Mouse (Mus musculus) liver, embryonic 12.5 days (tissue): ENCODE results near the gene Olfr1140. TPM values are rescaled to one million over a fixed set of nuclear protein-coding genes. Genes with fewer than 3 reads are reported as not detected.

Source experiments
- ATAC-seq: fragments of 200-750 bp; cut with Nextera tagmentation; 2 replicates; pipeline ENCODE4 v1.8.0; 2017; ENCODE audit warnings: moderate number of reproducible peaks, mild to moderate bottlenecking, moderate library complexity
- H3K27ac ChIP-seq: fragments of 300-500 bp; sonication (generic); 2 replicates; pipeline ENCODE4 v1.5.1; 2016; ENCODE audit warnings: mild to moderate bottlenecking
- H3K27me3 ChIP-seq: fragments of 300-500 bp; sonication (generic); replicated peaks from 2 replicates; pipeline ENCODE4 v1.6.1; 2016; ENCODE audit warnings: mild to moderate bottlenecking, moderate library complexity
- H3K36me3 ChIP-seq: fragments of 300-500 bp; sonication (generic); 2 replicates; pipeline ENCODE4 v1.6.1; 2016; ENCODE audit warnings: mild to moderate bottlenecking, moderate library complexity
- H3K4me1 ChIP-seq: fragments of 300-500 bp; sonication (generic); 2 replicates; pipeline ENCODE4 v1.6.1; 2016
- H3K4me2 ChIP-seq: fragments of 300-500 bp; sonication (generic); 2 replicates; pipeline ENCODE4 v1.6.1; 2016; ENCODE audit warnings: mild to moderate bottlenecking, moderate library complexity
- H3K4me3 ChIP-seq: fragments of 300-500 bp; sonication (generic); 2 replicates; pipeline ENCODE4 v1.5.1; 2016; ENCODE audit warnings: mild to moderate bottlenecking, moderate library complexity
- H3K9ac ChIP-seq: fragments of 300-500 bp; sonication (generic); 2 replicates; pipeline ENCODE4 v1.6.1; 2016; ENCODE audit warnings: mild to moderate bottlenecking, moderate library complexity
- H3K9me3 ChIP-seq: fragments of 300-500 bp; sonication (generic); replicated peaks from 2 replicates; pipeline ENCODE4 v1.6.1; 2016; ENCODE audit warnings: mild to moderate bottlenecking, moderate library complexity
- WGBS: fragments of 180-500 bp; shearing (Covaris S2); methylation state at CpG from one replicate; pipeline ENCODE4 v1.1.7; 2016; ENCODE audit not compliant: insufficient replicate concordance; 5-methylcytosine and 5-hydroxymethylcytosine counted together
- polyA plus RNA-seq: library from polyadenylated mRNA; unstranded; fragments of >200 nt; fragmentation: Nextera tagmentation; extraction: Ambion mirVana; gene quantifications from 2 replicates; pipeline ENCODE4 v1.2.1, GENCODE M21; 2016

Gene Olfr1140
- polyA plus RNA-seq: not detected in 2 replicates

DNA sequence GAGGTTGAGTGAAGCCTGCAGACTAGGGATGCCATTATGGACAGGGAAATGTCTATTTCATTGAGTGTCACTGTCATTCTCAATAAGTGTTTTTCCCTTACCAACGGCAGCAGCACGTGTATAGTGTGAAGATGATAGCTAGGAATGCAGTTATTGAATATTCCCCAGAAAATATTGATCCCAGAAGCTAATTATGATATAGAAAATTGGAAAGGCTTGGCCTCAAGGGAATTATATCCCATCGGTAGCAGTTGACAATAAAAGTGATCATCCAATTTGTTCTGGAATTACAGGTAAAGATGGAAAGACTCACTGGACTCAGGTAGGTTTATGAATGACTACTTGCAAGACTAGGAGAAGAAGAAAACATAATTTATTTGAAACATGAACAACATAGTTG lies at the start of gene Olfr1140:
Olfr1140 (plus strand) TSS at position 301 of the 400 bp plus-strand sequence.
- H3K9ac ChIP-seq: no peak within 1 kb of the TSS
- no peak within 1 kb of the TSS for H3K27ac ChIP-seq
- no peak for ATAC-seq
- H3K4me3 ChIP-seq: no peak within 1 kb of the TSS
- no peaks in the 10 kb centered on the region for H3K36me3 ChIP-seq
- H3K4me2 ChIP-seq: no peak within 1 kb of the TSS
- WGBS: 71% methylated on average over 3 of the region's 3 CpGs
- H3K9me3 ChIP-seq: no peaks in the 10 kb centered on the region
- no peaks in the 10 kb centered on the region for H3K27me3 ChIP-seq
- no peaks in the 10 kb centered on the region for H3K4me1 ChIP-seq

DNA sequence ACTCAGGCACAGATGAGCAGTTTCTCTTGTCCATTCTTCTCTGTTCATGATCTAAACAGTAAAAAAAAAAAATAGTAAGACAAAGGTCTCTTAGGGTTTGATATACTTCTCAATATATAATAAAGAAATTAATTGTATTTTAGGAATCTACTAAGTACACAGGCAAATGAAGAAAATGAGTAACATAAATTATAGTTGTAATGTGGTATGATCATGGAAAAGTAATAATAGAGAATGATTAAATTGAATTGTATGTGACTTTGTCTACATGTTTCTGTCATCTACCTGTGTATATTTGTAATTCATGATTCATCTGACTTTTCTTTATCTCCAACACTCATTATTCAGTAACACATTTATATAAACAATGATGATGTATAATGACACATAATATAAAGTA lies 49.7 kb upstream of the Olfr1140 start, which contains the start of gene Olfr1136:
Olfr1136 (minus strand) TSS at position 101 of the 400 bp plus-strand sequence.
- H3K4me1 ChIP-seq: no peaks in the 10 kb centered on the region
- ATAC-seq: no peak
- H3K27ac ChIP-seq: no peak within 1 kb of the TSS

DNA sequence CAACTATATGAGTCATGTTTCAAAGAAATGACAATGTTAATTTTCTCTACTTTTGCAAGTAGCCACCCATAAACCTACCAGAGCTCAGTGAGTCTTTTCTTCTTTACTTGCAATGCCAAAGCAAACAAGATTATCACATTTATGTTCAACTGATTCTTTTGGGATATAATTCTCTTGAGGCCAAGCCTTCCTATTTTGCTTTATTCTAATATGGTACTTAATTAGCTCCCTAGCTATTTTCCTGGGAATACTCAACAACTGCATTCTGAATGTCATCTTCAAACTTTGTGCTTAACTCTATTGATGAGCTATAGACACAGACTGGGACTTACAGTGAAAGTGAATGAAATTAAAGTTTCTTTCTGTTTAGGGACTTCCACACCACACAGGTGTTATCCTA lies 30.5 kb upstream of the Olfr1140 start, which contains the start of gene Olfr1137:
Olfr1137 (minus strand) TSS at position 101 of the 400 bp plus-strand sequence.
- no peak within 1 kb of the TSS for H3K4me3 ChIP-seq
- no peak within 1 kb of the TSS for H3K9ac ChIP-seq
- H3K27ac ChIP-seq: no peak within 1 kb of the TSS
- H3K4me1 ChIP-seq: no peaks in the 10 kb centered on the region
- no peak within 1 kb of the TSS for H3K4me2 ChIP-seq
- 0 out of 2 replicates have a peak, but pooled peaks cover 2% of the 10 kb centered on the region for H3K9me3 ChIP-seq
- no peak for ATAC-seq
- H3K27me3 ChIP-seq: no peaks in the 10 kb centered on the region
- no peaks in the 10 kb centered on the region for H3K36me3 ChIP-seq

More for the DNA sequence above, 49.7 kb upstream of the Olfr1140 start, which contains the start of gene Olfr1136:
- Histone ChIP-seq H3K9me3 (no peaks in the 10 kb centered on the region), H3K4me2 (no peak within 1 kb of the TSS), H3K9ac (no peak within 1 kb of the TSS), H3K36me3 (no peaks in the 10 kb centered on the region), H3K27me3 (no peaks in the 10 kb centered on the region), H3K4me3 (no peak within 1 kb of the TSS)

DNA sequence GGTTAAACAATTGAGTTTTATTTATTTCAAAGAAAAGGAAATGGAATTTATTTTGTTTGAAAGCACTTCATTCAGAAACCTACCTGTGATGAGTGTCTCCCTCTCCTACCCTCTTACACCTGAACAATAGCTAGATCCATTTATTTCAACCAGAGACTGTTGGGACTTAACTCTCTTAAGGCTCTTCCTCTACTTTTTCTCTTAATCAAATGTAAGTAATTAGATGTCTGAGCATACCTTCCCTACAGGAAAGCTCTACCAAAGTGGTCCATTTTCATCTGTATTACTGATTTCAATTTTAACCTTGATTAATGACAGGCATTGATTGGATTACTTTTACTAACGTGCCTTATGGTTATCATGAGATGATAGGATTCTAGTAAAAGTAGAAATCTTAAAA lies 3.7 kb upstream of the Olfr1140 start, which contains the start of gene Olfr1138:
Olfr1138 (minus strand) TSS at position 101 of the 400 bp plus-strand sequence.
- no peak within 1 kb of the TSS for H3K27ac ChIP-seq
- no peak for ATAC-seq
- no peaks in the 10 kb centered on the region for H3K4me1 ChIP-seq
- WGBS: 47% methylated on average over 1 of the region's 1 CpGs
- no peaks in the 10 kb centered on the region for H3K36me3 ChIP-seq
- no peaks in the 10 kb centered on the region for H3K27me3 ChIP-seq
- H3K4me3 ChIP-seq: no peak within 1 kb of the TSS
- no peaks in the 10 kb centered on the region for H3K9me3 ChIP-seq
- H3K9ac ChIP-seq: no peak within 1 kb of the TSS
- no peak within 1 kb of the TSS for H3K4me2 ChIP-seq

DNA sequence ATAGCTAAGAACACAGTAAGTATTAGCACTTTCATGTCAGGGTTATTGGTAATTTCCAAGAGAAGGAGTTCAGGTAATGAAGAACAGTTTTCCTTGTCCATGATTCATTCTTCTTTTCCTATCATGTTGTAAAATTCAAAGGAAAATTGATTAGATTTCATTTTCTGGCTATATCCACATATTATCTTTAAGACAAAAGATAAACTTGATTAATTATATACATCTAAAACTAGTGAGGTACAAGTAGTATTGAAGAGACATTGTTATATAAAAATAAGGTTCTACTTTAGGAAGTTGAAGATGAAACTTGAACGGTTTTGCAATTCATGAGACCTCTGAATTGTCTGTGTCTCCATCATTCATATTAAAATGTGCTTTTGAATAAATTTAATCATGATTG lies 10.3 kb downstream of the Olfr1140 start, which contains the start of gene Olfr1141:
Olfr1141 (minus strand) TSS at position 101 of the 400 bp plus-strand sequence.
- Histone ChIP-seq H3K4me3 (no peak within 1 kb of the TSS), H3K27me3 (no peaks in the 10 kb centered on the region), H3K9ac (no peak within 1 kb of the TSS), H3K36me3 (no peaks in the 10 kb centered on the region), H3K4me2 (no peak within 1 kb of the TSS), H3K27ac (no peak within 1 kb of the TSS), H3K4me1 (no peaks in the 10 kb centered on the region), H3K9me3 (no peaks in the 10 kb centered on the region)
- ATAC-seq: no peak
- 51% methylated on average over 1 of the region's 1 CpGs for WGBS

DNA sequence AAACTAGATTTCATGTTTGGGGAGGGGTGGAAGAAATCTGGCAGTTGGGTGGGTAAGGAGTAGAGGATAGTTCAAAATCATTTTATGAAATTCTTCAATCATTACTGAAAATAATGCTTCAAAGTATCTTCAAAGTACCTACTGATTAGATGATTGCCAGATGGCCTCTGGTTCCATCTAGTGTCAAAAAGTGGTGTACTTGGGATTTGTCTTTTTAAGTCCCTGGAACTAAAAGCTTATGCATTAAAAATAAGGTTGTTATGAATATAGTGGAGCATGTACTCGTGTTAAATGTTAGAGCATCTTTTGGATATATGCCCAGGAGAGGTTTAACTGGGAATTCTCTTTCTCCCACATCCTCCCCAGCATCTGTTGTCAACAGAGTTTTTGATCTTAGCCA lies 32.6 kb downstream of the Olfr1140 start:
- 25% methylated on average over 1 of the region's 1 CpGs for WGBS
- Histone ChIP-seq H3K27ac (no peak overlapping the region), H3K4me3 (no peak overlapping the region), H3K4me1 (no peaks in the 10 kb centered on the region), H3K9me3 (0 out of 2 replicates have a peak, but pooled peaks cover 5% of the 10 kb centered on the region), H3K36me3 (no peaks in the 10 kb centered on the region), H3K27me3 (no peaks in the 10 kb centered on the region), H3K4me2 (no peak overlapping the region), H3K9ac (no peak overlapping the region)
- ATAC-seq: no peak

DNA sequence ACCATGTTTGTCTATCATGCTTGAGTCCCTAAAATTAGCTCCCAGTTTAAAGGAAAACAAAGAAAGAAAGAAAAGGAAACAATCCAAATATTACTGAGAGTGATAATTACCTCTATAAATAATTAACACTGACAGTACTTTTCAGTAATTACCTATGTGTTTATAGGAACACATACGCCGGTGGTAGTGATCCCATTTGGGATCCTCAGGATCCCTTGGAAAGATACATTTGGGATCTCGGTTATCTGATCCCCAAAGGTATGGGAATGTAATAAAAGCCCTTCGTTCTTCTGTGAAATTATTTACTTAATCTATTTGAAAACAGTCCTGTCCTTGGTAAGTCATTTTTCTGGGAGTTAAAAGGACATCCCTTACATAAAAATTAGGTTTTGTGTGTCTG lies 35.6 kb downstream of the Olfr1140 start, which contains the start of gene Olfr152:
Olfr152 (plus strand) TSS at position 301 of the 400 bp plus-strand sequence.
- no peak for ATAC-seq
- no peak within 1 kb of the TSS for H3K27ac ChIP-seq
- H3K4me2 ChIP-seq: no peak within 1 kb of the TSS
- H3K4me1 ChIP-seq: no peaks in the 10 kb centered on the region
- no peaks in the 10 kb centered on the region for H3K27me3 ChIP-seq
- H3K4me3 ChIP-seq: no peak within 1 kb of the TSS
- 72% methylated on average over 4 of the region's 4 CpGs for WGBS
- no peaks in the 10 kb centered on the region for H3K36me3 ChIP-seq
- H3K9me3 ChIP-seq: 0 out of 2 replicates have a peak, but pooled peaks cover 5% of the 10 kb centered on the region
- no peak within 1 kb of the TSS for H3K9ac ChIP-seq

Other genes with a start within 250 kb of the Olfr1140 start
- gene Pramel7, start 246.7 kb upstream of the Olfr1140 start, polyA plus RNA-seq: not detected in 2 replicates
- not detected in 2 replicates for gene Pramel6, start 237.2 kb upstream of the Olfr1140 start, polyA plus RNA-seq
- gene Olfr153, start 212.0 kb upstream of the Olfr1140 start, polyA plus RNA-seq: not detected in 2 replicates
- gene Olfr1128, start 198.2 kb upstream of the Olfr1140 start, polyA plus RNA-seq: not detected in 2 replicates
- not detected in 2 replicates for gene Olfr1129, start 169.8 kb upstream of the Olfr1140 start, polyA plus RNA-seq
- not detected in 2 replicates for gene Olfr1130, start 137.5 kb upstream of the Olfr1140 start, polyA plus RNA-seq
- not detected in 2 replicates for gene Olfr1131, start 116.6 kb upstream of the Olfr1140 start, polyA plus RNA-seq
- not detected in 2 replicates for gene Olfr1132, start 106.2 kb upstream of the Olfr1140 start, polyA plus RNA-seq
- not detected in 2 replicates for gene Olfr1133, start 96.4 kb upstream of the Olfr1140 start, polyA plus RNA-seq
- not detected in 2 replicates for gene Olfr1134, start 85.3 kb upstream of the Olfr1140 start, polyA plus RNA-seq
- not detected in 2 replicates for gene Olfr1135, start 70.1 kb upstream of the Olfr1140 start, polyA plus RNA-seq
- not detected in 2 replicates for gene Olfr1136, start 49.8 kb upstream of the Olfr1140 start, polyA plus RNA-seq
- not detected in 2 replicates for gene Olfr1137, start 30.6 kb upstream of the Olfr1140 start, polyA plus RNA-seq
- gene Olfr1138, start 3.8 kb upstream of the Olfr1140 start, polyA plus RNA-seq: not detected in 2 replicates
- not detected in 2 replicates for gene Olfr1141, start 10.2 kb downstream of the Olfr1140 start, polyA plus RNA-seq
- gene Olfr152, start 35.7 kb downstream of the Olfr1140 start, polyA plus RNA-seq: not detected in 2 replicates
- gene Olfr1143, start 56.8 kb downstream of the Olfr1140 start, polyA plus RNA-seq: not detected in 2 replicates
- gene Olfr1145, start 66.1 kb downstream of the Olfr1140 start, polyA plus RNA-seq: not detected in 2 replicates
- gene Olfr1148, start 86.8 kb downstream of the Olfr1140 start, polyA plus RNA-seq: not detected in 2 replicates
- gene Olfr1150-ps1, start 100.2 kb downstream of the Olfr1140 start, polyA plus RNA-seq: not detected in 2 replicates
- not detected in 2 replicates for gene Olfr1151, start 112.1 kb downstream of the Olfr1140 start, polyA plus RNA-seq
- gene Olfr1152, start 122.7 kb downstream of the Olfr1140 start, polyA plus RNA-seq: not detected in 2 replicates
- gene Olfr1153, start 151.2 kb downstream of the Olfr1140 start, polyA plus RNA-seq: not detected in 2 replicates
- gene Olfr1154, start 161.4 kb downstream of the Olfr1140 start, polyA plus RNA-seq: not detected in 2 replicates
- not detected in 2 replicates for gene Olfr1155, start 201.4 kb downstream of the Olfr1140 start, polyA plus RNA-seq
- not detected in 2 replicates for gene Olfr1156, start 209.3 kb downstream of the Olfr1140 start, polyA plus RNA-seq
- not detected in 2 replicates for gene Olfr1157, start 224.5 kb downstream of the Olfr1140 start, polyA plus RNA-seq
- gene Olfr74, start 230.9 kb downstream of the Olfr1140 start, polyA plus RNA-seq: not detected in 2 replicates
- gene Olfr1158, start 246.4 kb downstream of the Olfr1140 start, polyA plus RNA-seq: not detected in 2 replicates